Mouse (Mus musculus) liver, embryonic 15.5 days (tissue): Measurements from ENCODE around the gene Tbc1d10c. TPM values are rescaled to one million over a fixed set of nuclear protein-coding genes. Genes with fewer than 3 reads are reported as not detected.

ENCODE experiments used
- ATAC-seq: fragments of 200-750 bp; cut with Nextera tagmentation; 2 replicates; pipeline ENCODE4 v1.8.0; 2017; ENCODE audit warnings: moderate number of reproducible peaks, mild to moderate bottlenecking, moderate library complexity; ENCODE audit not compliant: insufficient read depth
- H3K27ac ChIP-seq: fragments of 300-500 bp; sonication (generic); replicated peaks from 2 replicates; pipeline ENCODE4 v1.5.1; 2015; ENCODE audit warnings: mild to moderate bottlenecking, inconsistent platforms
- H3K27me3 ChIP-seq: fragments of 300-500 bp; sonication (generic); 2 replicates; pipeline ENCODE4 v1.6.1; 2015; ENCODE audit warnings: mild to moderate bottlenecking, inconsistent platforms
- H3K36me3 ChIP-seq: fragments of 300-500 bp; sonication (generic); replicated peaks from 2 replicates; pipeline ENCODE4 v1.6.1; 2015; ENCODE audit warnings: moderate library complexity, mild to moderate bottlenecking, inconsistent platforms
- H3K4me1 ChIP-seq: fragments of 300-500 bp; sonication (generic); replicated peaks from 2 replicates; pipeline ENCODE4 v1.6.1; 2015; ENCODE audit warnings: inconsistent platforms
- H3K4me2 ChIP-seq: fragments of 300-500 bp; sonication (generic); 2 replicates; pipeline ENCODE4 v1.6.1; 2015; ENCODE audit warnings: moderate library complexity, mild to moderate bottlenecking, inconsistent platforms
- H3K4me3 ChIP-seq: fragments of 300-500 bp; sonication (generic); replicated peaks from 2 replicates; pipeline ENCODE4 v1.5.1; 2015; ENCODE audit warnings: mild to moderate bottlenecking, inconsistent platforms
- H3K9ac ChIP-seq: fragments of 300-500 bp; sonication (generic); 2 replicates; pipeline ENCODE4 v1.6.1; 2015; ENCODE audit warnings: moderate library complexity, mild to moderate bottlenecking, inconsistent platforms
- H3K9me3 ChIP-seq: fragments of 300-500 bp; sonication (generic); replicated peaks from 2 replicates; pipeline ENCODE4 v1.6.1; 2016; ENCODE audit warnings: inconsistent platforms
- WGBS: fragments of 180-500 bp; shearing (Covaris S2); methylation state at CpG from one replicate; pipeline ENCODE4 v1.1.7; 2015; ENCODE audit warnings: mixed read lengths; ENCODE audit not compliant: insufficient replicate concordance; 5-methylcytosine and 5-hydroxymethylcytosine counted together
- polyA plus RNA-seq: library from polyadenylated mRNA; unstranded; fragments of >200 nt; fragmentation: Nextera tagmentation; extraction: Ambion mirVana; gene quantifications from 2 replicates; pipeline ENCODE4 v1.2.1, GENCODE M21; 2015

Gene Tbc1d10c
- polyA plus RNA-seq, 1 experiment from 2014 or later, result 5.5 TPM

DNA sequence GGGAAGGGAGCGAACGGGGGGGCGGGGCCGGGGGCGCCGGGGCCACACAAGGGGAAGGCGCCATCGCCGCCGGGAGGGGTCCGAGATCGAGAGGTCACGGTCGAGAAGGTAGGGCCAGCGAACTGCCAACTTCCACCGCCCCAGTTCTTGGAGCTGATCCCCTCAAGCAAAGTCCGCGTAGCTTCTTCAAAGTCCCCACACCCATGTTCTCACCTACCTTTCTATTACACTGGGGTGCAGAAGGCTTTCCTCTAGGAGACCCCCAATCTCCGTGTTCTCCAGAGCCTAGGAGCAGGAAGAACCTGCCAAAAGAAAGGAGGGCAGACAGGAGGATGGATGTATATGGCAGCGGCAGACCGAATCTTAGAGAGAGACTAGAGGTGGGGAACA is 24.4 kb upstream of the Tbc1d10c start:
- peaks cover 100% of the 10 kb centered on the region for H3K27me3 ChIP-seq
- peaks cover 41% of the 10 kb centered on the region for H3K4me1 ChIP-seq
- H3K4me2 ChIP-seq, result peak overlapping the region; percentile 75
- 1% methylated on average over 20 of the region's 21 CpGs for WGBS
- H3K9me3 ChIP-seq, result no peaks in the 10 kb centered on the region
- no peak overlapping the region for H3K27ac ChIP-seq
- H3K36me3 ChIP-seq, result no peaks in the 10 kb centered on the region
- ATAC-seq, result no peak
- peak overlapping the region; percentile 49; the same call in 1 of the 2 replicates for H3K9ac ChIP-seq
- peak overlapping the region; percentile 57 for H3K4me3 ChIP-seq

DNA sequence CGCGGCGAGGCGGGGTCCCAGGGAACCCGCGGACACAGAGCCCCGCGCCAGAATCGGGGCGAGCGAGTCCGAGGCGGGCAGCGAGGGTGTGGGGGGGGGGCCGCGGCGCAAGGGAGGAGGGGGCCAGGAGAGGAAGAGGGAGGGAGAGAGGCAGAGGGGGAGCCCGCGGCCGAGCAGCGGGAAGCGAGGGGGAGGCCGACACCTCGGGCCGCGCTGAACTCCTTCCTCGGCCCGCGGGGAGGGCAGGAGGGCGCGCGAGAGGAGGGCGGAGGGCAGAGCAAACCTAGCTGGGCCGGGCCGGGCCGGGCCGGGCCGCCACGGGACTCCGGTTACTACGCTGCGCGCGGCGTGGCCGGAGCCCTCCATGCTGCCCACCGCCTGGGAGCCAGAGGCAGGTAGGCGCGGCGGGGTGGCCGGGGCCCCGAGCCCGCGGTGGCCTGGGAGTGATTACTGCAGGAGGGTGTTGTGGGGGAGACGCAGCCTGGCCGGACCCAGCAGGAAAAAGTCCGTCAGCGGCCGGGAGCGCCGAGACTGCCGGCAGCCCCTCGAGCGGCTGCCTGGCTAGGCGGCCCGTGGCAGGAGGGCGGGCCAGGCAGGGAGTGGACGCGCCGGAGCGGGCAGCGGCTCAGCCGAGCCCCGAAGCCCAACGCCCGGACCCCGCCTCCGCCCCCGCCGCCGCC is 23.8 kb upstream of the Tbc1d10c start:
- Histone ChIP-seq H3K36me3 (no peaks in the 10 kb centered on the region), H3K9ac (peak overlapping the region; percentile 49), H3K4me2 (peak overlapping the region; percentile 75), H3K4me3 (peak overlapping the region; percentile 57), H3K27ac (peak overlapping the region; percentile 45; the same call in 1 of the 2 replicates), H3K4me1 (peaks cover 36% of the 10 kb centered on the region), H3K27me3 (peaks cover 100% of the 10 kb centered on the region), H3K9me3 (no peaks in the 10 kb centered on the region)
- no peak for ATAC-seq
- under 1% methylated on average over 75 of the region's 81 CpGs for WGBS

DNA sequence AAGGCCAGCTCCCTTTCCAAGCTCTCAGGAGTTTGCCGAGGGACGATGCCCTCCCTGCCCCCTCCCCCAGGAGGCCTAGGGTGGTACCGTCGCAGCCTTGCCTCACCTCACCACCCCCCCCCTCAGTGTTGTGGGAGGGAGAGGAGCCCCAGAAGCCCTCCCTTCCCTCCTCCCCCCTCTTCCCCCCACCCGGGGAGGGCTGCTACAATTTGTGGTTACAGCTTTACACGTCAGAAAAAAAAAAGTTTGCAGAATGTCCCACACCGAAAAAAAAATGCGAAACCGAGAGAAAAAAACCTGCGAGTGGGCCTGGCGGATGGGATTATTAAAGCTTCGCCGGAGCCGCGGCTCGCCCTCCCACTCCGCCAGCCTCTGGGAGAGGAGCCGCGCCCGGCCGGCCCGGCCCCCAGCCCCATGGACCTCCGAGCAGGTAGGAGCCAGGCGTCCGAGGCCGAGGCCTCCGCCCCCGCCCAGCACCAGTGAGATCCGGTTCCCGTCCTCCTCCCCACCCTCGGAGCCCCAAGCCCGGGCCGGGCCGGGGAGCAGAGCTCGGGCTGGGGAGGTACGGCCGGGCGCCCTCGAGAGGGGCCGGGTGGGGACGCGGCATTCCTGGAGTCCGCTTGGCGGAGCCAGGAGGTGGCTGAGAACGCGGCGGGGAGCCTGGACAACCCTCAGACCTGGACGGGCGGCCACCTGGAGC is 23.1 kb upstream of the Tbc1d10c start, which contains the start of the genes Clcf1 and AC109138.7:
Clcf1 (plus strand) TSS at position 168 of the 700 bp plus-strand sequence.
AC109138.7 (plus strand) TSS at position 287 of the 700 bp plus-strand sequence.
- peak within 1 kb of the TSS; percentile 49 for H3K9ac ChIP-seq
- WGBS, result 1% methylated on average over 49 of the region's 49 CpGs
- H3K4me3 ChIP-seq, result peak within 1 kb of the TSS; percentile 57
- H3K9me3 ChIP-seq, result no peaks in the 10 kb centered on the region
- peaks cover 35% of the 10 kb centered on the region for H3K4me1 ChIP-seq
- H3K36me3 ChIP-seq, result no peaks in the 10 kb centered on the region
- peak within 1 kb of the TSS; percentile 75 for H3K4me2 ChIP-seq
- ATAC-seq, result peak; percentile 43; the same call in 1 of the 2 replicates
- H3K27me3 ChIP-seq, result peaks cover 100% of the 10 kb centered on the region
- peak within 1 kb of the TSS; percentile 45 for H3K27ac ChIP-seq

DNA sequence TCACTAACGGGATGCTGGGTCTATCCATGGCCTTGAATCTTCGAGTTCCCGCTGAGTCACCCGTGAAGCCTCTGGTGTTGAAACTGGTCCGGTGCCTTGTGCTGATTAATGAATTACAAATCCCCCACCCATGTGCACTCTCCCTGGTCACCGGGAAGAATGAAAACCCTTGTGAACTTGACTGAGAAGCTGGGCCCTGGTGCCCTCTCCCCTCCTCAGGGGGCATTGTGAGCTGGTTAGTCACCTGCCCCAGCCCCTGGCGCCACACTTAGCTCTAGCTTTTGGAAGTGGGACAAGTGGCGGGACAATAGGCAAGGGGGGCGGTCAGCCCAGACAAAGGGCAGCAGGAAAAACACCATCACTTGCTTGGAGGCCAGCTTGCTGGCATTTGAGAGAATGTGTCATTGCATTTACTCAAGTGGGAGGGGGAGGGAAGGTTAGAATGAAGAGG is 22.5 kb upstream of the Tbc1d10c start:
- H3K27ac ChIP-seq, result no peak overlapping the region
- H3K9me3 ChIP-seq, result no peaks in the 10 kb centered on the region
- peak overlapping the region; percentile 75 for H3K4me2 ChIP-seq
- WGBS, result 7% methylated on average over 9 of the region's 9 CpGs
- H3K27me3 ChIP-seq, result peaks cover 100% of the 10 kb centered on the region
- H3K4me1 ChIP-seq, result peaks cover 35% of the 10 kb centered on the region
- no peak overlapping the region for H3K9ac ChIP-seq
- H3K36me3 ChIP-seq, result no peaks in the 10 kb centered on the region
- no peak for ATAC-seq
- H3K4me3 ChIP-seq, result peak overlapping the region; percentile 57; the same call in 1 of the 2 replicates

DNA sequence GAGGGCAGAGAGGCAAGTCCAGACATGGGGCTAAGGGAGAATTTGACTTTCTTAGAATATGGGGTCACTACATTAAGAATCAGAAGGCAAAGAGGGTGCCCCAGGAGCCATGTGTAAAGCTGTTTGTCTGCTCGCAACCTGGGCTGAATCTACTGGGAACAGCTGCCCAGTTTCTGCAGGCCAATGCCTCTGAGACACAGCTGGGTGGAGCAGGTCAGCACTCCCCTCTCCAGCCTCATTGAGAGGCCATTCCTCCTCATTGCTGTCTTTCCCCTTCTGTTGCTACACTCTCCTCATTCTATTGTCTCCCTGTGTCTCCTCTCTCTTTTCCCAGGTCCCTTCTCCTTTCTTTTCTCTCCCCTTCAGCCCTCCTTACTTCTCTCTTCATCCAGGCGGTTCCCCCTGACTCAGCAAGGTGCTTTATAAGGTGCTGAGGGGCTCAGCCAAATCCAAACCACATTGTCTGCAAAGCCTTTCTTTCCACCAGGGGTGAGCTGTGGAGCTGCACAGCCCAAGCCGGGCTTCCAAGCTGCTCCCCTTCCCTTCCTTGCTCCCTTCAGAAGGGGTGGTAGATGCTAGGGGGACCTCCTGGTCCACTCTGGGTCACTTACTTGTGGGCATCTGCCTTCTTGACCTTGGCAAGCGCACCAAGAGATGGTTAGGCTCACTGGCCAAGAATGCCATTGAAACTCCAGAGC is 21.0 kb upstream of the Tbc1d10c start:
- Histone ChIP-seq H3K9me3 (no peaks in the 10 kb centered on the region), H3K27me3 (peaks cover 98% of the 10 kb centered on the region), H3K4me3 (no peak overlapping the region), H3K9ac (no peak overlapping the region), H3K4me1 (peaks cover 32% of the 10 kb centered on the region), H3K4me2 (no peak overlapping the region), H3K36me3 (no peaks in the 10 kb centered on the region), H3K27ac (no peak overlapping the region)
- no peak for ATAC-seq
- 42% methylated on average over 4 of the region's 4 CpGs for WGBS

DNA sequence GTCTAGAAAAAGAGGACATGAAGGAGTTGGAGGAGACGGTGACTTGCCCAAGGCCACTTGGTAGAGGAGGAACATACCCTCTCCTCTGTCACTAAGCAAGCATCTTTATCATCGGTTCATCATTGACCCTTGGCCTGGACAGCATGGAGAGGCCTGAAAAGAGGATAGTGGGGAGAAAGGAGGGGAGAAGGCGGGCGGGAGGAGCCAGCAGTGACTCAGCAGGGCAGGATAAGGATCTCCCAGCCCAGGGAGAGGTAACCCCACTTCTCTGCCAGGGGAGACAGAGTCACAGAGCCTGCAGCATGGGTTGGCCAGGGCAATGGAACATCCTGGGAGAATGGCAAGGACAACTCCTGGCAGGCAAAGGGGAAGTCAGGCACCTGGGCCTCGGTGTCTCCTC is 17.5 kb upstream of the Tbc1d10c start:
- ATAC-seq, result no peak
- 59% methylated on average over 5 of the region's 5 CpGs for WGBS
- Histone ChIP-seq H3K4me1 (peaks cover 15% of the 10 kb centered on the region), H3K27me3 (peaks cover 97% of the 10 kb centered on the region), H3K4me3 (no peak overlapping the region), H3K9me3 (no peaks in the 10 kb centered on the region), H3K36me3 (no peaks in the 10 kb centered on the region), H3K4me2 (no peak overlapping the region), H3K27ac (no peak overlapping the region), H3K9ac (no peak overlapping the region)

DNA sequence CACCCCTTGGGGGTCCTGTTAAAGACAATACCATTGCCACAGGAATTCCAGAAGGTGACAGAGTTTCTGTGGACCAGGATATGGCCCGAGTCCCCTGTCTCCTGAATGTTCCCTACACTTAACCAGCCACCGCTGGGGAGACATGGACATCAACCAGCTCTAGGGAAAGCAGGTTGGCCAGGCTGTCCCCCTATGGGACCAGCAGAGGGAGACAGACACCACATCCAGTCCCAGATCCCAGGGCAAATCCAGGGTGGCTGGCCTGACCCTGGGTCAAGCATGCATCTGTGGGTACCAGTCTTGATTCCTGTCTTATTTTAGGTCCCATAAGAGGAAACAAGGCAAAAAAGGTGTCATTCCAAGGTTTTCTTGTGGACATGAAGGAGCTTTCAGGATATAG is 15.9 kb upstream of the Tbc1d10c start:
- no peak overlapping the region for H3K27ac ChIP-seq
- peaks cover 19% of the 10 kb centered on the region for H3K4me1 ChIP-seq
- whole genome bisulfite sequencing, result 4% methylated on average over 2 of the region's 2 CpGs
- no peak overlapping the region for H3K9ac ChIP-seq
- H3K4me3 ChIP-seq, result no peak overlapping the region
- no peaks in the 10 kb centered on the region for H3K36me3 ChIP-seq
- peaks cover 94% of the 10 kb centered on the region for H3K27me3 ChIP-seq
- H3K9me3 ChIP-seq, result no peaks in the 10 kb centered on the region
- no peak overlapping the region for H3K4me2 ChIP-seq
- peak; percentile 29; the same call in 1 of the 2 replicates for ATAC-seq

DNA sequence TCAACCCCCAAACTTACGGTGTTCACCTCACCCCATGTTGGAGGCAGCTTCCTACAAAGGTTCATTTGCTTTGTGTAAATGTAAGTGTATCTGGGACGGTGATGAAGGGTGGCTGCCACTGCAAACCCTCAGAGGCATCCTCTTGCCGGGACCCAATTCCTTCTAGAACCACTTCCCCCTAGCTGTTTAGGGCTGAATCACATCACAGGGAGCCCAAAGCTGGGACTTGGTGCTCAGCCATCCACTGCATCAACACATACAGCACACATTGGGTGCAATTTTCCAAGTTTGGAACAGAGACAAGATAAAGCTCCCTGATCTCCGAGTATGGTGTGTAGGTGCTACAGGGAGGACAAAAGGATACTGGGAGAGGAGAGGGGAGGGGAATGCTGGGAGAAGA is 13.8 kb upstream of the Tbc1d10c start:
- Histone ChIP-seq H3K36me3 (peaks cover 5% of the 10 kb centered on the region; the same call in 1 of the 2 replicates), H3K4me1 (peaks cover 34% of the 10 kb centered on the region), H3K27me3 (peaks cover 73% of the 10 kb centered on the region), H3K9ac (no peak overlapping the region), H3K9me3 (no peaks in the 10 kb centered on the region), H3K4me3 (no peak overlapping the region), H3K27ac (no peak overlapping the region), H3K4me2 (no peak overlapping the region)
- no peak for ATAC-seq
- WGBS, result 57% methylated on average over 4 of the region's 4 CpGs

DNA sequence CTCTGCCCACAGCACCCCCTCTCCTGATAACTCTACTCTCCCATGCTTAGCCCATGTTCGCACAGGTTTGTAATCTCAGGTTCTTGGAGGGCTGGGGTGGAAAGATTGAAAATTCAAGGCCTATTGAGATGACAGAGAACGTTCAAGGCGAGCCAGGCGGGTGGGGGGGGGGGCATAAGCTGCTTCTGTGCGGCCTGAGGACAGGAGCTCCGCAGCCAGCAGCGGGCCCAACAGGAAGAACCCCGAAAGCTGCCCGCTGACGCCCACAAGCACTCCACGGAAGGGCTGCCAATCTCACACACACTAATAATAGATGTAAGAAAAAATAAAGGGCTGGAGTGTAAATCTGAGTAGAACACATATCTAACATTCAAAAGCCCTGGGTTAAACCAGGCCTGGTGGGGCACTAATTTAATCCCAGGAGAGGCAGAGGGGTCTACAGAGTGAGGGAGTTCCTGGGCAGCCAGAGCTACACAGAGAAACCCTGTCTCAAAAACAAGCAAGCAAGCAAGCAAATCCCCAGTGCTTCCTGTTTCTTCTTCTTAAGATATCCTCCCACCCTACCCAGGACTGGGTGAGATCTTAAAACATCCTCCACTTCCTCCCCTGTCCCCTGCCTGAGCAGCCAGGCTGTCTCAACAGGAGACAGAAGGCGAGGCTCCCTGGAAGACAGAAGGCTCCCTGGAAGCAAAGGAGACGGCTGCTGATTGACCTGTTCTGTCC is 12.7 kb upstream of the Tbc1d10c start:
- Histone ChIP-seq H3K9me3 (no peaks in the 10 kb centered on the region), H3K36me3 (peaks cover 17% of the 10 kb centered on the region; the same call in 1 of the 2 replicates), H3K4me2 (peak overlapping the region; percentile 13; the same call in 1 of the 2 replicates), H3K27ac (peak overlapping the region; percentile 51), H3K4me1 (peaks cover 46% of the 10 kb centered on the region), H3K27me3 (peaks cover 61% of the 10 kb centered on the region), H3K9ac (no peak overlapping the region), H3K4me3 (no peak overlapping the region)
- WGBS, result 25% methylated on average over 13 of the region's 13 CpGs
- no peak for ATAC-seq

DNA sequence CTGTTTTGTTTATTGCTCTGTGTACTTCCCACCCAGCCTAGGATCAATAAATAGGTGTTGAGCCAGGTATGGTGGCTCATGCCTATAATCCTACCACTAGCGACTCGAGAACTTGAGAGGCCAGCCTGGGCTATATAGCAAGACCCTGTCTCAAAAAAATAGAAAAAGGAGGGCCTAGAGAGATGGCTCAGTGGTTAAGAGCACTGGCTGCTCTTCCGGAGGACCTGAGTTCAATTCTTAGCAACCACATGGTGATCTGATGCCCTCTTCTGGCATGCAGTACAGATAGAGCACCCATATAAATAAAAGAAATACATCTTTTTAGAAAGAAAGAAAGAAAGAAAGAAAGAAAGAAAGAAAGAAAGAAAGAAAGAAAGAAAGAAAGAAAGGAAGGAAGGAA is 12.1 kb upstream of the Tbc1d10c start:
- H3K4me3 ChIP-seq, result no peak overlapping the region
- H3K9ac ChIP-seq, result no peak overlapping the region
- WGBS, result 37% methylated on average over 3 of the region's 3 CpGs
- H3K27me3 ChIP-seq, result peaks cover 57% of the 10 kb centered on the region
- H3K9me3 ChIP-seq, result no peaks in the 10 kb centered on the region
- H3K4me1 ChIP-seq, result peaks cover 51% of the 10 kb centered on the region
- H3K36me3 ChIP-seq, result peaks cover 23% of the 10 kb centered on the region; the same call in 1 of the 2 replicates
- ATAC-seq, result no peak
- no peak overlapping the region for H3K27ac ChIP-seq
- no peak overlapping the region for H3K4me2 ChIP-seq
